Comparison of ENCODE assay signal across 8 mouse cellular contexts in the genomic region with DNA sequence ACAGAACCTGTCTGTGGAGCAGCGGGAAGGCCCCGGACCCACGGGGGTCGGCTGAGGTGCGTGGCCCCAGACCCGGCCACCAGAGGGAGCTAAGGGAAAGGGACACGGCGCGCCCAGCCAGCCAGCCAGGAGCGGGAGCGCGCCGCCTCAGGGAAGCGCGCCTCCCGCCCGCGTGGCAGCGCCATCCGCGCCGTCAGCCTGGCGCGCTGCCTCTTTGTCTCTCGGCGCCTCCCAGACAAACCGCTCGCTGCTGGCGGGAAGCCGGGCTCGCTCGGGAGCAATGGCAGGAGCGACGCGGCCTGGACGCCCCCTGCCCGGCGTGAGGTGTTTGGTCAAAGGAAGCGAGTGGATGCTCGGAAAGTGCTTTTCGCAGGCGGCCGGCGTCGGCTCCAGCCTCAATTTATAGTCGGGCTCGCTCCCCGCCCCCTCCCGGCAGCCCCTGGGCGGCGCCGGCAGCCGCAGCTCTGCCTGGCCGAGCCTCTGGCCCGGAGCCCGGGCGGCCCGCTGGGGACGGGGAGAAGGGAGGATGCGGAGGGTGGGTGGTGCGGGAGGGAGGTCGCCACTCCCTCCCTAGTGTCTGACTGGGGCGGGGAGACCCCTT. TPM values are rescaled to one million over a fixed set of nuclear protein-coding genes. Genes with fewer than 3 reads are reported as not detected.
DNase-seq lines count a peak whose midpoint lies in the region; ATAC-seq lines count a peak whose summit lies in the region.

No protein-coding gene starts in this region.

- under 1% methylated on average over 60 of the region's 63 CpGs for WGBS in intestine, embryonic 15.5 days

- peak; percentile 94 for ATAC-seq in intestine, embryonic 15.5 days

- peak; percentile 85 to 91 for DNase-seq in adrenal gland, adult 18-20 months (ENCODE audit: low spot score in 2 of 2)
- DNase-seq in embryo, embryonic 10.5 days (ENCODE audit: low spot score): peak; percentile 89
- peak; percentile 91 for DNase-seq in gastrocnemius, postnatal 25 days
- DNase-seq in left cerebral cortex, postnatal 25 days (ENCODE audit: low spot score in 2 of 2): peak; percentile 89 to 91
- DNase-seq in mesoderm, embryonic 11.5 days (ENCODE audit: low read depth, low spot score): peak; percentile 82
- peak; percentile 92 for DNase-seq in right cerebral cortex, postnatal 25 days
- DNase-seq in urinary bladder, postnatal 36 days (ENCODE audit: low spot score in 2 of 2): peak; percentile 84 to 86

- H3K9me3 ChIP-seq in intestine, embryonic 15.5 days: no peaks in the 10 kb centered on the region

- H3K9ac ChIP-seq in intestine, embryonic 15.5 days: peak overlapping the region; percentile 82

- H3K4me3 ChIP-seq in intestine, embryonic 15.5 days (replicated peaks): peak overlapping the region; percentile 70

- H3K36me3 ChIP-seq in intestine, embryonic 15.5 days: peaks cover under 1% of the 10 kb centered on the region; the same call in 1 of the 2 replicates

- peak overlapping the region; percentile 87 for H3K4me2 ChIP-seq in intestine, embryonic 15.5 days (replicated peaks)

- no peaks in the 10 kb centered on the region for H3K27me3 ChIP-seq in intestine, embryonic 15.5 days (replicated peaks)

- peak overlapping the region; percentile 98 for H3K27ac ChIP-seq in intestine, embryonic 15.5 days

- intact Hi-C loops in left cerebral cortex, postnatal 25 days (cut with DNase I): loop anchor here (1.0 kb wide), 2 partner anchors 20 to 30 kb away; no protein-coding TSS in a partner anchor

- peaks cover 16% of the 10 kb centered on the region for H3K4me1 ChIP-seq in intestine, embryonic 15.5 days (replicated peaks)

RNA-seq across cellular contexts. Expression of a gene that starts 20.3 kb away (rescaled TPM):
- 10 to 100 TPM in 1 of 2 experiments, 1 to 10 TPM in 1; 6.4 to 10.4 TPM for total RNA-seq in adrenal gland, adult 18-20 months (2021)
- 1 to 10 TPM; 2.0 to 2.7 TPM for total RNA-seq in gastrocnemius, postnatal 25 days (2021)
- polyA plus RNA-seq in intestine, embryonic 15.5 days (2015; fragmentation: Nextera tagmentation; extraction: Ambion mirVana): 2.7 and 3.6 TPM in 2 replicates
- 10 to 100 TPM; 64.9 to 72.2 TPM for total RNA-seq in left cerebral cortex, postnatal 25 days (2021)

RNA-seq across cellular contexts. Expression of a gene that starts 33.2 kb away (rescaled TPM):
- total RNA-seq in adrenal gland, adult 18-20 months (2021): under 1 TPM in 1 of 2 experiments, not detected in 1; 0.07 TPM
- total RNA-seq in gastrocnemius, postnatal 25 days (2021): under 1 TPM; 0.46 to 0.72 TPM
- 0.03 and 0.08 TPM in 2 replicates for polyA plus RNA-seq in intestine, embryonic 15.5 days (2015; fragmentation: Nextera tagmentation; extraction: Ambion mirVana)
- under 1 TPM in 1 of 2 experiments, not detected in 1; 0.07 TPM for total RNA-seq in left cerebral cortex, postnatal 25 days (2021)

RNA-seq across cellular contexts. Expression of a gene that starts 35.1 kb away (rescaled TPM):
- total RNA-seq in adrenal gland, adult 18-20 months (2021): not detected
- 1 to 10 TPM in 1 of 2 experiments, under 1 TPM in 1; 0.95 to 1.1 TPM for total RNA-seq in gastrocnemius, postnatal 25 days (2021)
- not detected in 2 replicates for polyA plus RNA-seq in intestine, embryonic 15.5 days (2015; fragmentation: Nextera tagmentation; extraction: Ambion mirVana)
- total RNA-seq in left cerebral cortex, postnatal 25 days (2021): not detected

RNA-seq across cellular contexts. Expression of a gene that starts 49.9 kb away (rescaled TPM):
- total RNA-seq in adrenal gland, adult 18-20 months (2021): not detected
- not detected for total RNA-seq in gastrocnemius, postnatal 25 days (2021)
- polyA plus RNA-seq in intestine, embryonic 15.5 days (2015; fragmentation: Nextera tagmentation; extraction: Ambion mirVana): 0.14 and 0.25 TPM in 2 replicates
- total RNA-seq in left cerebral cortex, postnatal 25 days (2021): not detected

RNA-seq across cellular contexts. Expression of a gene that starts 50.4 kb away (rescaled TPM):
- total RNA-seq in adrenal gland, adult 18-20 months (2021): under 1 TPM in 1 of 2 experiments, not detected in 1; 0.13 TPM
- total RNA-seq in gastrocnemius, postnatal 25 days (2021): under 1 TPM; 0.08 to 0.16 TPM
- polyA plus RNA-seq in intestine, embryonic 15.5 days (2015; fragmentation: Nextera tagmentation; extraction: Ambion mirVana): 0.08 TPM in 1 of 2 replicates, not detected in the other
- total RNA-seq in left cerebral cortex, postnatal 25 days (2021): under 1 TPM in 1 of 2 experiments, not detected in 1; 0.07 TPM

Comparison
In these comparisons a context has a peak if more than half of its experiments do, and no peak if none do; other contexts are left out.
1. Peak in every context shown above with its lines: DNase-seq, ATAC-seq, H3K4me3 ChIP-seq and H3K27ac ChIP-seq.
2. RNA of a gene that starts 20.3 kb away (total RNA-seq): 64.9 to 72.2 TPM in left cerebral cortex, postnatal 25 days; 6.4 to 10.4 TPM in adrenal gland, adult 18-20 months and 2.0 to 2.7 TPM in gastrocnemius, postnatal 25 days; every median in the first group is over 4 times any median in the second.